Mouse (Mus musculus) forebrain, embryonic 16.5 days (tissue): ENCODE measurements around the gene Aqp9. TPM values are rescaled to one million over a fixed set of nuclear protein-coding genes. Genes with fewer than 3 reads are reported as not detected.
"Not testable (repeated sequence)": the region's sequence is repeated elsewhere in the genome, so short reads cannot be mapped to it uniquely, and the experiment has no call there.

Source experiments
- ATAC-seq: fragments of 200-750 bp; cut with Nextera tagmentation; 2 replicates; pipeline ENCODE4 v1.8.0; 2017; ENCODE audit warnings: mild to moderate bottlenecking, moderate library complexity
- H3K27ac ChIP-seq: fragments of 300-500 bp; sonication (generic); 2 replicates; pipeline ENCODE4 v1.5.1; 2014; ENCODE audit warnings: low read length, control low read depth
- H3K27me3 ChIP-seq: fragments of 300-500 bp; sonication (generic); replicated peaks from 2 replicates; pipeline ENCODE4 v1.6.1; 2014; ENCODE audit warnings: low read length; ENCODE audit not compliant: control insufficient read depth, insufficient read depth
- H3K36me3 ChIP-seq: fragments of 300-500 bp; sonication (generic); 2 replicates; pipeline ENCODE4 v1.6.1; 2014; ENCODE audit not compliant: control insufficient read depth, insufficient read depth
- H3K4me1 ChIP-seq: fragments of 300-500 bp; sonication (generic); replicated peaks from 2 replicates; pipeline ENCODE4 v1.6.1; 2014; ENCODE audit warnings: low read length; ENCODE audit not compliant: control insufficient read depth, insufficient read depth
- H3K4me2 ChIP-seq: fragments of 300-500 bp; sonication (generic); 2 replicates; pipeline ENCODE4 v1.6.1; 2014; ENCODE audit warnings: mild to moderate bottlenecking, low read length, control low read depth
- H3K4me3 ChIP-seq: fragments of 300-500 bp; sonication (generic); replicated peaks from 2 replicates; pipeline ENCODE4 v1.5.1; 2014; ENCODE audit warnings: mild to moderate bottlenecking, low read length, control low read depth
- H3K9ac ChIP-seq: fragments of 300-500 bp; sonication (generic); replicated peaks from 2 replicates; pipeline ENCODE4 v1.6.1; 2014; ENCODE audit warnings: low read depth, low read length, control low read depth
- H3K9me3 ChIP-seq: fragments of 300-500 bp; sonication (generic); 2 replicates; pipeline ENCODE4 v1.6.1; 2016; ENCODE audit warnings: low read length; ENCODE audit not compliant: control insufficient read depth
- WGBS: fragments of 180-500 bp; shearing (Covaris S2); extraction: QIAGEN DNeasy Blood & Tissue Kit; methylation state at CpG from one replicate; pipeline ENCODE4 v1.1.7; 2014; 5-methylcytosine and 5-hydroxymethylcytosine counted together
- polyA plus RNA-seq: library from polyadenylated mRNA; unstranded; fragments of >200 nt; fragmentation: Nextera tagmentation; extraction: Ambion mirVana; gene quantifications from 2 replicates; pipeline ENCODE4 v1.2.1, GENCODE M21; 2015

Gene Aqp9
- polyA plus RNA-seq, 1 experiment from 2014 or later: 1.2 TPM

DNA sequence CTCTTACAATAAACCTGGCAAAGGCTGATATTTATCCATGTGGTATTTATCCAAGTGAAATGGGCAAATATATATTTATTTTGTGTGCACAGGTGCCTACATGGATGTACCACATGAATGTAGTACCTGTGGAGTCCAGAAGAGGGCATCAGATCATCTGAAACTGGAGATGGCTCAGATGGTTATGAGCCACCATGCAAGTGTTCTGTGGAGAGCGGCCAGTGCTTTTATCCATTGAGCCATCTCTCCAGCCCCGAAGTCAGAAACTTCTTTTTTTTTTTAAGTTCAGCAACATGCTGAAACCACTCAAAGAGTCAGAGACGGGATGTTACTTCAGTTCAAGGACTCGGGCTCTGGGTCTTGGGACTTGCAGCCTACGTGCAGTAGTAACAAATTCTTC, 39.6 kb downstream of the Aqp9 start:
- ATAC-seq: no peak
- no peak overlapping the region for H3K4me2 ChIP-seq
- no peak overlapping the region for H3K9ac ChIP-seq
- H3K4me3 ChIP-seq: no peak overlapping the region
- no peaks in the 10 kb centered on the region for H3K4me1 ChIP-seq
- 62% methylated on average over 5 of the region's 5 CpGs for WGBS
- no peak overlapping the region for H3K27ac ChIP-seq
- H3K36me3 ChIP-seq: no peaks in the 10 kb centered on the region
- H3K27me3 ChIP-seq: no peaks in the 10 kb centered on the region
- no peaks in the 10 kb centered on the region for H3K9me3 ChIP-seq

DNA sequence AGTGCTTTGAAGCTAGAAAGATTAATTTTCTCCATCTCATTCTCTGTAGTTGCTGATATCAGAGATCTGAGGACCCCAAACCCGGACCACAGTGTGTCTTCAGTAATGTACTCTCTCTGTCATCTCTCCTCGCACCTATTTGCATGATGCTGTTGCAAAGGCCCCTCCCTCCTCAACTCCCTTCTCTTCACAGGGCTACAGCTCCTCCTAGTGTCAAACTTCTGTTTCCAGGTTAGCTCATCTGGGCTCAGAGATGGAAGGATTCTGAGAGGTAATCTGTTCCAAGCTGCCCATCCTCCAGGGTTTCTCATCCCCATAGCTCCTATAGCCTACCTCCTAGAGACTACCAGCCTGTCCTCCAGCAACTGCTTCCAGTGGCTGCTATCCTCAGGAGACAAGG, 42.3 kb downstream of the Aqp9 start:
- Histone ChIP-seq H3K4me1 (no peaks in the 10 kb centered on the region), H3K9ac (no peak overlapping the region), H3K9me3 (no peaks in the 10 kb centered on the region), H3K27ac (no peak overlapping the region), H3K4me3 (no peak overlapping the region), H3K36me3 (no peaks in the 10 kb centered on the region), H3K27me3 (no peaks in the 10 kb centered on the region), H3K4me2 (no peak overlapping the region)
- WGBS: 34% methylated on average over 2 of the region's 2 CpGs
- ATAC-seq: no peak

DNA sequence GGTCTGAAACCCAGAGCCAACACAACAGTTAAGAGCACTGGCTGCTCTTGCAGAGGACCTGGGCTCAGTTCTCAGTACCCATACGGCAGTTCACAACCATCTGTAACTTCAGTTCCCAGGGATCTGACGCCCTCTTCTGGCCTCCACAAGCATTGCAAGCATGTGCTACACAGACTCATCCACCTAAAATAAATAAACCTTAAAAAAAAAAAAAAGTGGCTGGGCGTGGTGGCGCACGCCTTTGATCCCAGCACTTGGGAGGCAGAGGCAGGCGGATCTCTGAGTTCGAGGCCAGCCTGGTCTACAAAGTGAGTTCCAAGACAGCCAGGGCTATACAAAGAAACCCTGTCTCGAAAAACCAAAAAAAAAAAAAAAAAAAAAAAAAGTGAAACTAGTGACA, 45.4 kb downstream of the Aqp9 start:
- 85% methylated on average over 8 of the region's 8 CpGs for WGBS
- H3K4me1 ChIP-seq, H3K9ac ChIP-seq, ATAC-seq, H3K4me3 ChIP-seq, H3K36me3 ChIP-seq, H3K4me2 ChIP-seq, H3K27me3 ChIP-seq, H3K9me3 ChIP-seq, H3K27ac ChIP-seq: not testable (repeated sequence)

DNA sequence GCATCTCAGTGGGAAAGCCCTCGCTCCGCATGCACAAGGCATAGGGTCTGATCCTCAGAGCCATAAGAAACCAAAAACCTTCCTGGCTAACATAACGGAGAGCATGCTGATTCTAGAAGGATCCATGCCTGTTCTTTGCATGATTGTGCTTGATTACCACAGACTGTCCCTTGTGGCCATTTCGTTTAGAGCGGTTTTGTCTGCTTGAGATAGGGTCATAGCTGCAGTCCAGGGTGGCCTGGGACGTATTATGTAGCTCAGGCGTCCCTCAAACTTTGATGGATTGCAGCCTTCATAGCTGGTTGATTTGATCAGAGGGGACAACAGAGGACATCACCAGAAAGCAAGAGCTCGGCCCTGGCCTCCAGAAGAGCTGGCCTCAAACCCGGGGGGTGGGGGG, 47.6 kb downstream of the Aqp9 start:
- no peaks in the 10 kb centered on the region for H3K4me1 ChIP-seq

DNA sequence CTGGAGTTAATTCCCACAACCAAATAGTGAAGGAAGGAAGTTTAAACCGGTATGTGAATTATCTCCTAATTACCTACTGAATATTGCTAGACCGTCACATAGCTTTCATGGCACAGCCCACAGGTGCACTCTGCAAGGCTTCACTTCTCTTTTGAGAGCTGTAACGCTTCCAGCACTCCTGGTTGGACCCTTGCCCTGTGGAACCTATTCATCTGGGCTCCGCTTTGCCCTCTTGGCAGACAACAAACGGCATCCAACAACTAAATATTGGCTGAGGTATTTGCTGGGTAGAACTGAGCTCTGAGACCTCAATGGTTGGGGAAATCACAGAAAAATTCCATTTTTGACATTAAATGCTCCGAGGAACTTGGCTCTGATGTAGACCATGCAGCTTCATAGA, 55.3 kb downstream of the Aqp9 start:
- Histone ChIP-seq H3K36me3 (no peaks in the 10 kb centered on the region), H3K9ac (no peak overlapping the region), H3K4me3 (no peak overlapping the region), H3K4me2 (no peak overlapping the region), H3K4me1 (no peaks in the 10 kb centered on the region), H3K27ac (no peak overlapping the region), H3K9me3 (no peaks in the 10 kb centered on the region), H3K27me3 (no peaks in the 10 kb centered on the region)
- 75% methylated on average over 6 of the region's 6 CpGs for WGBS
- ATAC-seq: no peak

More for the DNA sequence above, 47.6 kb downstream of the Aqp9 start:
- Histone ChIP-seq H3K4me3 (no peak overlapping the region), H3K4me2 (no peak overlapping the region), H3K36me3 (no peaks in the 10 kb centered on the region), H3K9ac (no peak overlapping the region), H3K27ac (no peak overlapping the region), H3K9me3 (no peaks in the 10 kb centered on the region), H3K27me3 (no peaks in the 10 kb centered on the region)
- 87% methylated on average over 9 of the region's 9 CpGs for WGBS
- ATAC-seq: no peak

DNA sequence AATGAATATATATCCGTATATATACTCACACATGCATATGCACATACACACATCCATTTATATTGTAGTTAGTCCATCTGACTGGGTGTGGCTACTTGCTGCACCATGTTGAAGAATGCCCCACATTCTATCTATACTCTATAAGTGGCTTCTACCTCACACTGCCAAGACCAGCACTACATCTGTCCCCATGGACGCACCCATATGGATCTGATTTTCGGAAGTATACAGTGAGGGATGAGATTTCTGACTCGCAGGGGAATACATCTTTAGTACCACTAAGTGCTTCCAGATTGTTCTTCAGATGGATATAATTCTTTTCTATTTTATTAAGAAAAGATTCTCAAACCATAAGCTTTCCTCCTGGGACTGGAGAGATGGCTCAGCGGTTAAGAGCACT, 65.0 kb downstream of the Aqp9 start:
- Histone ChIP-seq H3K36me3 (no peaks in the 10 kb centered on the region), H3K4me1 (no peaks in the 10 kb centered on the region), H3K4me2 (no peak overlapping the region), H3K27me3 (no peaks in the 10 kb centered on the region), H3K27ac (no peak overlapping the region), H3K4me3 (no peak overlapping the region), H3K9me3 (no peaks in the 10 kb centered on the region), H3K9ac (no peak overlapping the region)
- 93% methylated on average over 5 of the region's 5 CpGs for WGBS
- ATAC-seq: no peak

DNA sequence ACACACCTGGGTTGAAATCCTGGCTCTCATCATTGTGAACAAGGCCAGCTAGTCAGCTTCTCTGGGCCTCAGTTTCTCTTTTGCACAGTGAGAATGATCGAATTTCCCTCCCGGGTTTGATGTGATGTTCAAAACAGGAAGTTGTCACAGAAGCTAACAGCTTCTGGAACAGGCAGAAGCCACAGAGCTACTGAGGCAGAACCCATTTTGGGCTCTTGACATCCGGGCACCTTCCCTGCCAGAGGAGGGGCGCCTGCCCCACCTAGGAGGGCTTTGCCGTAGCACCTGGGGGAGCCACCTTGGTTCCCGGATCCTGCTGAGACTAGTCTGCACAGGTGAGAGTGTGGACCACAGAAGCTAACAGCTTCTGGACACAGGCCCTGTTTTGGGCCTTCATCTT, 74.4 kb downstream of the Aqp9 start:
- WGBS: 90% methylated on average over 6 of the region's 6 CpGs
- Histone ChIP-seq H3K9me3 (no peaks in the 10 kb centered on the region), H3K27me3 (no peaks in the 10 kb centered on the region), H3K27ac (no peak overlapping the region), H3K4me1 (no peaks in the 10 kb centered on the region), H3K4me2 (no peak overlapping the region), H3K4me3 (no peak overlapping the region), H3K36me3 (no peaks in the 10 kb centered on the region), H3K9ac (no peak overlapping the region)
- no peak for ATAC-seq

DNA sequence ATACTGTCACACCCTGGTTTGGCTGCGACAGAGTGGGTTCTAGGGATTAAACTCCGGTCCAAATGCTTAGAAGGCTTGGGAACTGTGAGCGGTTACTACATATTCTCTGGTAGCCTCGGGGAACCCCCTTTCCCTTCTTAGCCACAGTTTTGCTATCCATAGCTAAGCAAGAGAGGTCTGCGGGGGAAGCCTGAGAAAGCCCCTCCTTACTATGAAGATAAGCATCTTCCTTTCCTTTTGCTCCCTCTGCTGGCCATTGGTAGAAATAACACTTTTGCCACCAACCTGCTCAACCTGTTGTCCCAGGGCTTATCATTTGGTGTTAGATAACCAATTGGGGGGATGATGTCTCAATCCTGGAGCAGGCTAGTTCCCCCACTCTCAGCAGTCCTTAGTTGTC, 76.4 kb downstream of the Aqp9 start:
- Histone ChIP-seq H3K4me2 (no peak overlapping the region), H3K4me1 (no peaks in the 10 kb centered on the region), H3K27ac (no peak overlapping the region), H3K36me3 (no peaks in the 10 kb centered on the region), H3K9ac (no peak overlapping the region), H3K4me3 (no peak overlapping the region), H3K9me3 (no peaks in the 10 kb centered on the region), H3K27me3 (no peaks in the 10 kb centered on the region)
- 73% methylated on average over 5 of the region's 5 CpGs for WGBS
- no peak for ATAC-seq

DNA sequence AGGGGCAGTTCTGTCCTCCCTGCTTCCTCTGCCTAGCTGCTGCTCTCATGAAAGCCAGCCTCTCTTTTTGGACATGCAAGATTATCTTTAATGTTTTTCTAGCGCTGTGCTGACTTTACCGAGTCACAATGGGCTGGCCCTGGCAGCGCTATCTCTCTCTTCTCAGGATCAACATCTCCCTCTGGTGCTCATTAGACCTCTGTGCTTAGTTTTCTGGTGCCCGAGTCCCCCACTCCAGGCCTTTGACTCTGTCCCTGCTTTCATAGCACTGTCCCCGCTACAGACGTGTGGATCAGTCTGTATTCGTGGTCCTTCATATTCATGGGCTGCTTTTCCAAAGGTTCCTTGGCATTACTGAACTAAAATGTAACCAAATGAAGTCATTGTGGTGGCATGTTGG, 89.3 kb downstream of the Aqp9 start:
- no peaks in the 10 kb centered on the region for H3K4me1 ChIP-seq
- no peaks in the 10 kb centered on the region for H3K27me3 ChIP-seq
- no peak overlapping the region for H3K4me2 ChIP-seq
- H3K27ac ChIP-seq: no peak overlapping the region
- H3K36me3 ChIP-seq: no peaks in the 10 kb centered on the region
- H3K9ac ChIP-seq: no peak overlapping the region
- 54% methylated on average over 7 of the region's 7 CpGs for WGBS
- no peak for ATAC-seq
- H3K4me3 ChIP-seq: no peak overlapping the region
- H3K9me3 ChIP-seq: no peaks in the 10 kb centered on the region

DNA sequence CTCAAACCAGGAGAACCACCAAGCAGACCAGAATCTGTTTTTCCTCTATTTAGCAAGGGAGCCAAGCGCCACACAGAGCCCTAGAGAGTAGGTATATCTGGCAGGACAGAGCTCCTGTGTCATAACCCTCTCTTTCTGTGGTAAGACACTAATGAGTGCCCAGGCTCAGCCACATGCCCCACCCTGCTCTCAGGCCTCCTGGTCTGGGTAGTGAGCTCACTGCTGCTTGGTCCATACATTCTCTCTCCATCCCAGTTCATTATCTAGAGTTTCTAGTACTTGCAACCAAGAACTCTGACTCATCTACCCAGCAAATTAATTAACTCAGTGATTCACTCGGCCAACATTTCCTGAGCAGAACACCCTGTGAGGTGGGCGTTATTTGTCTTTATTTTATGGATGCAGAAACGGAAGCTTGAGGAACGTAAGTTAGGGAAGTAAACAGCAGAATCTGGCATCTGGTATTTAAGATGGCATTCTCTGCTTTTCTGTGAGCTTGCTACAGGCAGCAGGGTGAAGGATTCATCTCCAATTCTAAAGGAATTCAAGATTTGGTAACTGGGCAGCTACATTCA, 91.1 kb downstream of the Aqp9 start:
- no peaks in the 10 kb centered on the region for H3K36me3 ChIP-seq
- H3K4me3 ChIP-seq: no peak overlapping the region
- 85% methylated on average over 5 of the region's 5 CpGs for WGBS
- no peak overlapping the region for H3K27ac ChIP-seq
- H3K27me3 ChIP-seq: no peaks in the 10 kb centered on the region
- no peak overlapping the region for H3K9ac ChIP-seq
- H3K4me2 ChIP-seq: no peak overlapping the region
- no peaks in the 10 kb centered on the region for H3K9me3 ChIP-seq
- no peaks in the 10 kb centered on the region for H3K4me1 ChIP-seq
- ATAC-seq: no peak
